Mouse (Mus musculus) embryo, embryonic 11 days (tissue): Measurements from ENCODE around the gene Ctsz.

Experiments used
- DNase-seq: peaks from one replicate; pipeline ENCODE4 v3.0.0-alpha.2; 2015

Gene Ctsz

DNA sequence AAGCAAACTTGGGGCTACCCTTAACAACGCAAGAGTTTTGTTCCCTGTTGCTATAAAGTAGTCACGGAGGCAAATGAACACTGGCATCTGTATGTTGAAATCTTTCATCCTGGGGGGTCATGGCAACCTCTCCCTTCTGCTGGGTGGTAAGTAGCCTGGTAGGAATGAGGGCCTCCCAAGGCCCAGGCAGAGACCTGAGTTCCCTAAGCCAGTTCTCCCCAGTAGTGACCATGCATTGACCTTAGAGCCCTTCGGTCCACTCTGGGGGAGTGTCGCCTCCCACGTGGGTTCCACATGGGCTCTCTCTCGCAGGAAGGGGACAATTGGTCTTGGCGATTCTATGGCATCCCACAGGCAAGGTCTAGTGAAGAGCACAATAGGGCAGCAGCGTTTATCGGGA, 1.1 kb upstream of the Ctsz start:
- DNase-seq = no peak

DNA sequence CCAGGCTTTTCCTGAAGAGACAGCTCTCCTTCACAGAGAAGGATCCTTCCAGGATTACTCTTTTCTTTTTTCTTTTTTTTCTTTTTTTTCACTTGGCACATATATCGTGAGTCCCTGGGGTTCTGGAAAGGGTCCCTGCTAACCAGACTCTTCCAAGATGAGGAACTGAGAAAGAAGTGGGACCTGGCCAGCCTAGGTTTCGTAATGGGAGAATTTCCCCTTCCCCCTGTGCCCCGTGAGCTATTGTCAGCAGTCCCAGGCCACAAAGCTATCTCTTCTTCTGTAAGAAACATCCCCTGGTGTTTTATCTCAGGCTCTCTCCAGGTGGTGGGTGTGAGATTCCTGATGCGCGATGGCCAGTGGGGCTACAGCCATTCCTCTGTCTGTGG, 605 bp upstream of the Ctsz start:
- DNase-seq = no peak

DNA sequence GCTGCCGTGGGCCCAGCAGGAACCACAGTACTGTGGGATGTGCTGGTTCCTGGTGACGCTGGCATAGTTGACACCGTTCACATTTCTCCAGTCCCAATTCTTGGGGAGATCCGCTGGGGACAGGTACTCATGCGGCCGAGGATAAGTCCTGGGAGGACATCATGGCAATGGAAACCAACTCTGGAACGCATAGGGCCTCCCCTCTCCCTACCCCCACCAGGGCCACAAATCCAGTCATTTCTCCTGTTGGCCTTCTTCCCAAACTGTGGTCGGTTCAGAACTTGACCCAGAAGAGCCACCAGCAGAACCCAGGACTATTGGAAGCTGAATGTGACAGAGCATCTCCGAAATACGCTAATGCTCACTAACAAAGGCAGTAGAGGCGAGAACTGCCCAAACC, 658 bp downstream of the Ctsz start:
- no peak for DNase-seq

DNA sequence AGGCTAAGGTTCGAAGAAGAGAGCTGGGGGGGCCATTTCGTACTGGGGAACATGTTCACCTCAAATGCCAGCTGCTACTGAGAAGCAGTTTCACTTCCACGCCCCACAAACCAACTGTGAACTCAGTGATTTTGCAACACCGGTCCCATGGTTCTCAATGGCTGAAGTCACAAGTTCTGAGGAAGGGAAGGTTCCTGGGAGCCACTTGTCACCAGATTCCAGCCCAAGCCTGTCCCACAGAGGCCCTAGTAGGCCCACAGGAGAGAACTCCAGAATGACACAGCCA, 1.2 kb downstream of the Ctsz start:
- DNase-seq = no peak

DNA sequence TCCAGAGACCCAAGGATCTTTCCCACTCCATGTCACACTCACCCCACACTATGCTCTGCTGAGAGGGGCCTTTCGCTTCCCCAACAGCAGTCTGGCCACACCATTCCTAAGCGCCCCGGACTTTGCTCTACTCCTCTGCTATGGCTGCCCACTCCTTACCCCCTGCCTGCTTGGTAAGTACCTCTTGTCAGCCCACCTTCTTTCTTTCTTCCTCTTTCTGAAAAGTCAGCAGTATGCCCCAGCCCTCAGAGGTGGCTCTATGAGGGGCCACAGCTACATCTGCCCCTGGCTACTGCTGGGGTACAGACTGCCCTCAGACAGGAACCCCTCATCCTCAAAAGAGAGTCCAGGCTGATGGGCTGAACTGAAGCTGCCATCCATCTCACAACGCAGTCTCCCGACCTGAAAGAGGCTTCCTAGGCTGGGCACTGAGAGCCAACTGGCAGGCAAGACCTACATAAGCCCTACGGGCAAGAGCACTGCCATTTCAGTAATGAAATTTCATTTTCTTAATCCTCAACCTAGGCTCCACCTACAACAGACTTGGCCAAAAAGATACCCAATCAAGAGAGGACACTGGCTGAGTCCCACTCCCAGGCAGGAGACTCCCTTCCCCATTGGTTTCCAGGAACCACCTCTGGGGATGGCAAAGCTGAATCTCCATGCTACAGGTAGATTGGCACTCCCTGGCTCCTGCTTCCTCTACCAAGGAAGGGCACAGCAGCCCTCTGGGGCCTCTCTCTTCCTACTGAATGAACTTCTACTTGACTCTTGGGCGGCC, 1.7 kb downstream of the Ctsz start:
- no peak for DNase-seq

DNA sequence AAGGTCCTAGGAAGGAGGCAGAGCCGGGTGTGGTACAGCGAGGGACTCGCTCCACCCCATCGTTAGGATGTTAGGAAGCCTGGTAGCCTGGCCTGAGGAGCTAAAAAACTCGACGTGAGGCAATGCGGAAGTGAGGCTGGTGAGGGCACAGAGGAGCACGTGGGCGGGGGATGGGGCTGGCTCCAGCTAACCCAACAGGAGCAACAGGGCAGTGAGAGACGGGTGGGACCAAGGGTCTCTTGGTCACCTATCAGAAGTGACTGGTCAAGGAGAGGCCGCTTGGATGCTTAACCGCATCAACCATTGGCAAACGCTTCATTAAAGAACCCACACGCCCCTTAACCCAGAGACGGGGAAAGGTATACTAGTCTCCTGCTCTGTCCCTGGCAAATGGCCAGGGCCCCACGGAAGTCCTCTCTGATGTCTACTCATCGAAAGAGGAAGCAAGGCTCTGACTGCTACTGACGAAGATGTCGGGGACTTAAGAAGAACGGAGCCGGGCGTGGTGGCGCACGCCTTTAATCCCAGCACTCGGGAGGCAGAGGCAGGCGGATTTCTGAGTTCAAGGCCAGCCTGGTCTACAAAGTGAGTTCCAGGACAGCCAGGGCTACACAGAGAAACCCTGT, 2.6 kb downstream of the Ctsz start:
- no peak for DNase-seq

DNA sequence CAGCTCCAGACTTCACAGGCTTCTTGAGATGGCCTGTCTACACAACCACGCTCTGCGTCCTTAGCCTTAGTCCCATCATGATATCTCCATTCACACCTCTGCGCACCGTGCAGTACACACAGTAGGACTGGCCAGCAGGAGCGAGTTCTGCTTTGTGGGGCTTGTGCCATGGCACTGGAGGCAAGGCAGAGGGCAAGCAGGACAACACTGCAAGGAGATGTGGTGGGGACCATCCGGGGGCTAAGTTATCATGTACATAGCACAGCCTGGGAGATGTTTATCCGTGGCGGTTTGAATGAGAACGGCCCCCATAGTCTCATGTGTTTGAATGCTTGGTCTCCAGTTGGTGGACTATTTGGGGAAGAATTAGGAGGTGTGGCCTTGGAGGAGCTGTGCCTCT, 3.9 kb downstream of the Ctsz start:
- DNase-seq = no peak

DNA sequence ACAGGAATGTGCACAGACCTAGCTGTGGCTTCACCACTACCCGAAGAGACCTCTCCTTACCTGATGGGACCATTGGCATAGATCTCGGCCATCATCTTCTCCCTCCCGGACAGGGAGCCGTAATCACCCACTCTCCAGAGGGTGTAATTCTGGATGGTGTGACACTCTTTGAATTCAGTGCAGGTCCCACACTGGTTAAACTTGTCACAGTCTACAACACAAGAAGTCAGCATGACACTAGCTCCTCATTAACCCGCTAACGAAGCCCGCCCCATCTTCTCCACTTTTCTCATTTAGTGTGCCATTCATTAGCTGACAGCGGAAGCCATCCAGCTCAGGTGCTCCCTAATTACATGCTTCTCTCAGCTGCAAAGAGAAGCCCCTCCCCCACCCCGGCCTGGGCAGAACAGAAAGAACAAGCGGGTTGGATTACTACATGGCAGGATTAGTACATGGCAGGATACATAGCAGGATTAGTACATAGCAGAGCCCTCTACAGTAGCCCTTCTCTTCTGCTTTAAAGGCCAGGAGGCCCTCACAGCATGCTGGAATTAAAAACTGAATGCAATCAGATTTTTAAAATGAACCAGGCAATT, 9.7 kb downstream of the Ctsz start:
- no peak for DNase-seq

DNA sequence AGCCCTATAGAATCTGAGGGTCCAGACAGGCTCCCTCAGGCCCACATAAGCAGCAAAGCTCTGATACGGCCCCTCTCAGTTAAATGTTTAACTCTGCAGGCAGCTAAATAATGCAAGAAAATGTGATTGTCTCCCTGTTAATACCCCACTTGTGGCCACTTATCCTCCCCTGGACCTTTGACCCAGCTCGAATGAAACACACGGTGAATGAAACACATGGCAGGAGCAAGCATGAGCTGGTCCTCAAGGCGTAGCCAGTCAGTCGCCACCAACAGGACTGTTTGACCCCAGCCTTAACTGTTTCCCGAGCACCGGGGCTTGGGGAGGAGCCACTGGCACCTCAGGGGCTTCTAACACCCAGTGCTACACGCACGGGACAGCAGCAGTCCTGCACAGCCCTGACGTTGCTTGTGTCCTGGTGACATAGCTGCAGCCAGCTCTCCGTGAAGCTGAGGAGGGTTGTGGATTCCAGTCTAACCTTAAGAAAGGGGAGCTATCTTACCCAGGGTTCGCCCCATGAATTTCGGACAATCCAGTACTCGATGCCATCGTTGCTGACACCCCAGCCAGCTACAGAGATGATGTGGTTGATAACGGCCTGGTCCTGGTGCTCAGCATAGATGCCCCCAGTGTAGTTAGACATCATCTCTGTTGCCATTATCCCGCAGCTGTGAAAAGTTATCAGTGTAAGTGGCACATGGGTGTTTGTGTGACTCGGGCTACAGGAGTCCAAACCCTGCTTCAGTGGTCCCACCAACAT, 10.6 kb downstream of the Ctsz start:
- no peak for DNase-seq

DNA sequence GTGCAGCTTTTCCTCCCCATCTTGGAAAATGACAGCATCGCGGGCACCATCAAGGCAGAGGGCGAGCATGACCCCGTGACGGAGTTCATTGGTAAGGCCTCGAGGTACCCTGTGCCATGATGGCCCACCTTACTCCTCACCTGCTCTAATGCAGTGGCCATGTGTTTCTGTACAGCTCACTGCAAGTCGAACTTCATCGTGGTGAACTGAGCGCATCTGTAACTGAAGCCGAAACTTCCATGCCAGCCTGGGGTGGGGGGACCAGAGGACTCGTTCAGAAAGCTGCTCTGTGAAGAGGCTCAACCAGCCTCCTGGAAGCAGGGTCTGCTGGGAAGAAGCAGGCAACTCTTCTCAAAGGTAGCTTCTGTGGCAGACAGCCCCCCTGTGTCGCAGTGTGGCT, 12.0 kb downstream of the Ctsz start:
- DNase-seq = no peak

DNA sequence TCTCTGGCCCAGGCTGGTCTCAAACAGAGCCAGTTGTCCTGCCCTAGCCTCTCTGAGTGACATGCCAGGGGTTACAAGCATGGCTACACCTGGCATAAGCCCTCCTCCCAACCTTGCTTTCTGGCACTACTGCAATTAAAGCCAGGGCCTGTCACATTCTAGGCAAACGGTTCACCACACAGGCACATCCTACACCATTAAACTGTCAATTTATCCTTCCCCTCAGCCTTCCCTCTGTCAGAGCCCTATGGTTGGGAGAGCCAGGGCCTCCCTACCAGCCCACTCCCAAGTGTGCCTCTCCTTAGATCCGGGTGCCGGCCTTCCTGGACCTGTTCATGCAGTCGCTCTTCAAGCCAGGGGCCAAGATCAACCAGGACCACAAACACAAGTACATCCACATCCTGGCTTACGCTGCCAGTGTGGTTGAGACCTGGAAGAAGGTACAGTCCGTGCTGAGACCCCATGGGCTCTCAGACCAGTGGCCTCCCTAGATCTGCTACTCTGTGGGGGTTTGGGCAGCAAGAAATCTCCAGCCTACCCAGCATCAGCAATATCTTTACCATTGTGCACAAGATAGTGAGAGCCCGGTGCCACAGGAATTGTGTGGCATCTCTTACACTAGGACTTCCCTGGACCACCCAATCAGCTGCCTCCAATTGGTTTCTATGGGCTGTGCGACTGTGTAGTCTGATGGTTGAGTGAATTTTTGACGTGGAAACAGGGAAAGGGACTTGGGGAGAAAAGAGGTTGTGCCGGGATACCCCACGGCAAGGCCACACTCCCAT, 14.3 kb downstream of the Ctsz start:
- no peak for DNase-seq

DNA sequence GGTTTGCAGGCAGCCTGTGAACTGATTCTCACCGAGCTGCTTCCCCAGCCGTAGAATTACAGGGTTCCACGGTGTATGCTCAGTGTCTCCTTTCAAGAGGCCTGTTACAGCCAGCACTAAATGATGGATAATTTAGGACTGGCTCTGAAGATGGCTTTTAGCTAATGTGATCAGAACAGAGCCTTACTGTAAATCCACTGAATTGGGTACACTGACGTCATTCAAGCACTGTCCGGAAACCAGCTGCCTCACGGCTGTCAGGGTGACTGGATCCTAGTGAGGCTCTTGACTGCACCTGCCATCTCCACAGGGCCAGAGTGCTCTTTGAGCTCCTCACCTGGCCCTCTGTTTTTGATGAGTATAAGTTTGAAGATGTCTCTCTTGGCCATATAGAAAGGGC, 17.7 kb downstream of the Ctsz start:
- no peak for DNase-seq

DNA sequence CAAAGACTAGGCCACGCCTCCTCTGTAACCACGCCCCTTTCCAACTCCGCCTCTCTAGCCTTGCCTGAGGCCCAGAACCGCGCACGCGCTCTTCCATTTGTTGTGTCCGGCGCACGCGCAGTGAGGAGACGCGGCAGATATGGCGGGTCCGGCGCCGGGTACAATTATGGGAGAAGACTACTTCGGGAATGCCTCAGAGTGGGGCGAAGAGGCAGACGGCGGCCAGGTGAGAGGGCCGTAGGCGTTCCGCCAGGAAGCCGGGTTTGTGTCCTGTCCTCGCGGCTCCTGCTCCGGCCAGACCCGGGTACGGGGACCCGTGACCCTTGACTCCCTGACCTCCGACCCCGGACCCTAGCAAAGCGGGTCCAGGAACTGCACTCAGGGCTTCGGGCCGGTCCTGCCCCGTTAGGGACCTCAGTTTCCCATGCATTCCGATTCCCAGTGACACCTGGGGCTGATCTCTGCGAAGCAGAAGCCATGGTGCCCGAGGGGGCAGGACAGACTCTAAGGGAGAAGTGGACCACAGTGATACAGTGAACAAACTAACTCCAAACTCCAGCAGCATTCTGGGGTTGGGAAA, 23.0 kb downstream of the Ctsz start, which contains the start of gene Nelfcd:
TSS of gene Nelfcd (plus strand) at position 74 of the 580 bp plus-strand sequence.
- peak; percentile 98 for DNase-seq

DNA sequence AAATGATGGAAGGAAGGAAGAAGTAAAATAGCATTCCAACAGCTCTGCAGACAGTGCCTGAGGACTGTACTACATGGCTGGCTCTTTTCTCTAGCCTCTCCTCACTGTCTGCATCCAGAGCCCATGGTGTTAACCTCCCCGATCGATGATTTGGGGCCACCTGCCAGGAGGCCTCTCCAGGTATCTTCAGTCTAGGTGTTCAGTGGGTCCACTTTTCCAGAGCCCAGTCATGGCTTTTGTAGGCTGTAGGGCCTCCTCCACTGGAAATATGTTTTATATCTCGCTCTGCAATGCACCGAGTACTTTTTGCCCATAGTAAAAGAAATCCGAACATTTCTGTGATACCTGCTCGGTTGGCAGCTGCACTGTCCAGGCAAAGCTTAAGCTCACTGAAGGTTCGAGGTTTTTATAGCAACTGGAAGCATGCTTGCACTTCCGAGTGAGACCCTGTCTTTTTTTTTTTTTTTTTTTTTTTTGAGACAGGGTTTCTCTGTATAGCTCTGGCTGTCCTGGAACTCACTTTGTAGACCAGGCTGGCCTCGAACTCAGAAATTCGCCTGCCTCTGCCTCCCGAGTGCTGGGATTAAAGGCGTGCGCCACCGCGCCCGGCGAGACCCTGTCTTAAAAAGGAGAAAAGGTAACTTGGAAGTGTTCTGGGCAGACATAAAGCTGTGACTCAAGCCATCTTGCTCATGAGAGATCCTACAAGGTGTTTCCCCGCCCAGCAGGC, 23.7 kb downstream of the Ctsz start:
- no peak for DNase-seq

DNA sequence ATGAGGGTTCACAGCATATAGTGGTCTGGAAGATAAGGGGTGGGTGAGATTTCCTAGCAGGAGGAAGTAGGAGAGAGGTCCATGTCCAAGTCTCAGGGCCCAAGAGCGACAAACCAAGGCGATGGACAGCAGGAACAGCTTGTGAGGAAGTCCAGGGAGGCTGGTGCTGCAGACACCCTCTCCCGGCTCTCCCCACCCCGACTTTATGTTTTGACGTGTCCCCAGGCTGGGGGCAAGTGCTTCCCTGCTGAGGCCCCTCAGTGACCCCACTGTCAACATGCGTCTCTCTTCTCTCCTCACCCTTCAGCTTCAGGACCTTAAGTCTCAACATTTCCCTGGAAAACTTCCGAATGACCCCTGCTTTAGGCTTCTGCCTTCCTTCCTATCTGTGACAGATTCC, 25.7 kb downstream of the Ctsz start:
- DNase-seq = no peak

DNA sequence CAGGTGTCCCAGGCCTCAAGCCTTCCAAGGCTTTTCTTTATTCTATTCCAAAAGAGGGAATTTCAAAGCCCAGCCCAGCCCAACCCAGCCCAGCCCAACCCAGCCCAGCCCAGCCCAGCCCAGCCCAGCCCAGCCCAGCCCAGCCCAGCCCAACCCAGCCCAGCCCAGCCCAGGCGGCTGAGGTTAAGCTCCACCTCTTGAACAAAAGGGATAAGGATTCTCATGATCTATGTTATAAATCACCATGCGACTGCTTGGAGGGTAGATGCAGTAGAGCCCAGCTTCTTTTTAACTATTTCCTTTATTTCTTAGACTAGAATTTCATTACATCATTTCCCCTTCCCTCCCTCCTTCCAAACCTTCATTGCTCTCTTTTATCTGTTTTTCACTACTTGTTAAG, 28.6 kb downstream of the Ctsz start:
- no peak for DNase-seq

DNA sequence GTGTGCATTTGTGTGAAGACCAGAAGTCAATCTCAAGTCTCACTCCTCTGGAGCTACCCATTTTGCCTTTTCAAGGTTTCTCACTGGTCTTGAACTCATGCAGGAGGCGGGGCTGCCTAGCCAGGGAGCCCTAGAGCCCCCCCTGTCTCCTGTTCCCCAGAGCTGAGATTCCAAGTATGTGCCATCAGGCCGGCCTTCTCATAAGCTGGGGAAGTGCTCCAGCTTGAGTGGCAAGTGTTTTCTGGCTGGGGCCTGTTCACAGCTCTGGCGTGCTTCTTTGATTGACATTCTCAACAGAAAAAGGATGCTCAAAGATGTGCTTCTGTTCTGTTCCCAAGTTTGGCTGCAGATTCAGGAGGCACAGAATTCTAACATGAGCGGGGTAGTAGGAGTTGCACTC, 38.4 kb downstream of the Ctsz start:
- no peak for DNase-seq

DNA sequence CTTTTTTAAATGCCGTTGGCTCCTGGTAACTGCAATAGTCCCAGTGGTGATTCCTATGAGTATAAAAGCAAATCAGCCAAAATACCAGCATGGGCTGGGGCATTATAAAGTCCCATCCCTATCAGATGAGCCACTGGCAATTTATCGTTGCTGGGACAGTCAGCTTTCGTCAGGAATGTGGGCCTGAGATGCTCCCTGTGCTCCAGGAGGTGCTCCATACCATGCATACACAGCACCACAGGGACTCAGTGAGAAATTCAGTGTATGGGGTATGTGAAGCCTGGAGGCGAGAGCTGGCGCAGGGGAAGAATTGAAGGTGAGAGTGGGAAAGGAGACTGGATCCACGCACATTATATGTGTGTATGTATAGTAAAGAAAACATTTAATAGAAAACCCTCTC, 41.0 kb downstream of the Ctsz start:
- DNase-seq = no peak

DNA sequence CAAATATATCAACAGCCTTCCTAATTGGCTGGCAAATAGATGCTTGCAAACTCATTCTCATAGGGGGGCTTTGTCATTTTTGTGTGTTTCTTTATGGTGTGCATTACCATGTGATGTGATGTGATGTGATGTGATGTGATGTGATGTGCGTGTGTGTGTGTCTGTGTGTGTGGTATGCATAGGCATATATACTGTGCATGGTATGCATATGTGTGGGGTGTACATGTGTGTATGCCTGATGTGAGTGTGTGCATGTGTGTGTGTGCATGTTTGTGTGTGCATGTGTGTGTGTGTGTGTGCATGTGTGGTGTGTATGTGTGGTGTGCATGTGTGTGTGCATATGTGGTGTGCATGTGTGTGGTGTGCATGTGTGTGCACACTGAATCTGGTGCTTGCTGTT, 41.8 kb downstream of the Ctsz start:
- no peak for DNase-seq

DNA sequence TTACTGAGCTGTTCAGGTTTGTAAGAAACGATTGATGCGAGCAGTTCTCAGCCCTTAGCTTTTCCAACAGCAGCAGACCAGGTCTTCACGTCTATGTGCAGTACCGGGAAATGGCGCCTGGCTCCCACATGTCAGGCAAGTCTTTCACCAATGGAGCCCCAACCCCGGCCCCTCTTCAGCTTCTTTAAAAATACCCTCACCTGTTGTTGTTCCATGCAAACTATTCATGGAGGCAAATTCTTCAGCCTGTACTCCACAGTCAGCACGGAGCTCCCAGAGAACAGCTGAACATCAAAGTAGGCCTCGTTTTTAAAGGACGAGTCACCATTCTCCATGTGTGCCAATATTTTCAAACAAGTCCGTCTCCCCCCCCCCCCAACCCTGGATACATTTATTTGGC, 42.2 kb downstream of the Ctsz start:
- DNase-seq = no peak

DNA sequence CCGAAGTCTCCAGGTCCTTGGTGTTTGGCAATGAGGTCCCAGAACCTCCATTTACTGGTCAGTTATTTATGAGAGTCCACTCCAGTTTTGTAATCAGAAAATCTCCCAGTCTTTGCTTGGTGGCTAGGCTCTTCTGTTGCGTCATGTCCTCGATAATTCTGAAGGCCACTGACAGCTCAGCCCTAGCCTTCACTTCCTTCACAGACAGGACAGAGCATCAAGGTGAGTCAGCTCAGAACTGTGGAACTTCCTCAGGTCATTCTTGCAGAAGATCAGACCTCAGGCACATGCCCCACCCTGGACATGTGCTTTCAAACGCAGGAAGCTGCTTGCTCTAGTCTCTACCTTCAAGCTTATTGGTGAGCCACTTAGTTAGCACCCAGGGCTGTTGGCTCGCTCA, 45.5 kb downstream of the Ctsz start:
- no peak for DNase-seq

DNA sequence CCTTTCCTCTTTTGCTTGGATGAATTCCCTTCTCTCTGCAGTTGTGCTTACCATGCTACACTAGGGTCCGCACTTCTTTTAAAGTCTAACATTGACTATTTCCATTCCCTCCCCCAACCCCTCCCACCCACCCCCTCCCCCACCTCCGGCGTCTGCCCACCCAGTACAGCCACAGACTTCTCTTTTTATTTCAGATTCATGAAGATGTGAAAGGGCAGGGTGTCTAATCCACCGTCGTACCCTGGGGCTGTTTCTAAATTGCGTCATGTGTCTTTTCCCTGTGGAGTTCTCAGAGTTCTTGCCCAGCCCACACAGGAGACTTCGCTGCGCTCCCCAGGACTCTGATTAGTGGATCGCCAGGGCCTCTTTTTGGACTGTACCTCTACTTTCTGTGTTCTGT, 46.3 kb downstream of the Ctsz start:
- no peak for DNase-seq
